Mouse (Mus musculus) gastrocnemius, adult 18-20 months (tissue): ENCODE measurements around the gene Wdr45b. TPM values are rescaled to one million over a fixed set of nuclear protein-coding genes. Genes with fewer than 3 reads are reported as not detected.
A peak's percentile ranks its signal among the peaks of the same experiment; 100 is the strongest.
"Not testable (repeated sequence)": the region's sequence is repeated elsewhere in the genome, so short reads cannot be mapped to it uniquely, and the experiment has no call there.

Experiments used
- DNase-seq: peaks from one replicate; pipeline ENCODE4 v3.0.0; 2021; ENCODE audit warnings: low spot score
- microRNA-seq: library from miRNA; unstranded; fragments of <30 nt; microRNA quantifications from one replicate; pipeline ENCODE4 v1.2.0, GENCODE M21; 2021
- total RNA-seq, 2 experiments: library from RNA; stranded (reverse); gene quantifications; 2 replicates each; pipeline ENCODE4 v1.2.3; 2021

Gene Wdr45b
- total RNA-seq, 2 experiments from 2014 or later, result 16.0 to 19.1 TPM

DNA sequence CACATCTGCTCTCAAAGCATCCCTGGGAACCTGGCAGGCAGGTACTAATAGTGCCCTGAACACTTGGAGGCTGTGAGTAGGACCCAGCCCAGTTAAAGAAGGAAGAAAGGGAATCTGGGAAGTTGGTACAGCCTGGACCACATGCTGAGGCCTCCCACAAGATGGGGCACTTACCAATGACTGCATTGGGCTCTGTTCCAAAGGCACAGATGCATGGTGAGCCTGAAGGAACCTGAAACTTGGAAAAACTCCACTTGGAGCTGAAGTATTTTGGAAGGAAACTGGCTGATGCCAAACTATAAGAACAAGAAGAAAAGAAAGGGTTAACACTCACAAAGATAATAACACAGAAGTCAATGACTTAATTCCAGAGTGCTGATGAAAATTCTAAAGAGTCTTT, 25.6 kb downstream of the Wdr45b start:
- no peak for DNase-seq

DNA sequence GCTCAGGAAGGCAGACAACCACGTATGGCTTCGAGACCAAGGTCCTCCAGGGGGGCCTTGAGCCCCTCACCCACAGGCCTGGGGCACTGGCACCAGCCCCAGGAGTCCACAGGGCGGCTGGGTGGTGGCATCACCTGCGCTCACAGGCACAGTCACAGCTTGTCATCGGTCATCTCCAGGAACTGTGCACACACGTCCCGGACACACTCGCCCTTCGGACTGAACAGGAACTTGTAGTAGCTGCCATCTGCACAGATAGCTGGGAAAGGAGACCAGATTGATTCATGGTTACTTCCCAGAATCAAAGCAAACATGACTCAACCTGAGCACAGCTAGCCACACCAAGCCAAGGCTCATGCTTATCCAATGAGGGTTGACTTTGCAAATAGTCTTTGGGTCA, 26.0 kb downstream of the Wdr45b start:
- DNase-seq, result no peak

DNA sequence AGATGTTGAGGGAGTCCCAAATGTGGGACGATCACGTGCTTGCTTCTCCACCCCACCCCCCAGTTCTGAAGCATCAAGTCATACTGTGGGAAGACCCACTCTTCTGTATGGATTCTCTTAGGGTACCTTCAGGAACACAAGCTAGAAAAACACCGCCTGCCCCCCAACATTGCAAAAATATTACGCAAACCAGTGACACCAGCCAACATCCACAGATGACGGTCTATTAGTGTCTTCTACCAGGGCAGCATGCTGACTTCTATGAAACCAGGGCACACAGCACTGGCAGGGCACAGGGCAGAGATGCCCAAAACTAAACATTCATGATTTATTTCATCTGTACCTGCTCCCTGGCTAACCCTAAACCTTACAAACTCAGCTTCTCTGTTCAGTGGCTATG, 27.6 kb downstream of the Wdr45b start:
- no peak for DNase-seq

DNA sequence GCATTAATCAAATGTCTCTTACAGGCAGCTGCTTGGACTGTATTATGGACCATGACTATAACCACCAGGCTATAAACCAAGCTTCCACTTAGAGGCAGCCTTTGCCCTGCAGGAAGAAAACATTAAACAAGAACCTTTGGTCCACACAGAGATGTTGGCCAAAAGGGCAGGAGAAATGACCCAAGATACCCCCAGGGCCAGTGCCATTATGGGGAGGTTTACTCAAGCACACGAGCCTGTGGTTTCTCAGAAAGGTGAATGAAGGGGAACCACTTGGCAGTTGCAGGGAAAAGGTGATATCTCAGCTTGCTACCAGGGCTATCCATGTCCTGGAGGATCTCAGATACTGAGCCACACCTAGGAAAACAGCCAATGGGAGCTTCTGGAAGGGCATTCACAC, 28.2 kb downstream of the Wdr45b start:
- DNase-seq, result peak; percentile 10

DNA sequence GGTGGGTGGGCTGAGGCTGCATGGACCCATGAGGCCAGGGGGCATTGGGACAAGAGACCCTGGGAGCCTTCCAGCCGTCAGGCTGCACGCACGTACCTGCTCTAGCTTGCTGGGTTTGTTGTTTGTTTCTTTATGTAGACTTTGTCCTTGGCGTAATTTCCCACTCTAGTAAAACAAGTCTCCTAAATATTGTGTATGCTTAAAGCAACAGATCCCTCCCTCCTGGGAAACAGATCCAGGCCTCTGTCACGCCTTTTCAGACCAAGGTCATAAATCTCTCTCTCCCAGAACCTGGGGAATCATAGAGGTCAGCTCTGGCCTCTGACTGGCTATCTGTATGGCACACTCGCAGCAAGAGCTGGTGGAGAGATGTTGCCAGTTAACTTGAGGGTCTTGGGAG, 46.5 kb downstream of the Wdr45b start:
- DNase-seq, result not testable (repeated sequence)

DNA sequence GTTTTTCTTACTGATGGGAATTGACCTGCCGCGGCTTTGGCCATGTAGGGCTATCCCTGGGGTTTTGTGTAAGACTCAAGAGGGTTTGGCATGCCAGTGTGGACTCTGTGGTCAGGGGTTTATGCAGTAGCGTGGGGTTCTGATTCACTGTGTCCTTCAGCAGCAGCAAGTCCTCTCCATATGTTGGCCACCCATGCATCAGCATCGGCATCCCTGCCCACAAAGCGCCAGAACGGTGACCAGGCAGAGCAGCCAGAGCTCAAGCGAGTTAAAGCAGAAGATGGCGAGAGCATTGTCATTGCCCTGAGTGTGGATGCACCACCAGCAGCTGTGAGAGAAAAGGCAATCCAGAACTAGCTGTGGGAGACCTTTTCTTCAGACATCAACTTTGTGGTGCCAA, 47.6 kb downstream of the Wdr45b start:
- no peak for DNase-seq

DNA sequence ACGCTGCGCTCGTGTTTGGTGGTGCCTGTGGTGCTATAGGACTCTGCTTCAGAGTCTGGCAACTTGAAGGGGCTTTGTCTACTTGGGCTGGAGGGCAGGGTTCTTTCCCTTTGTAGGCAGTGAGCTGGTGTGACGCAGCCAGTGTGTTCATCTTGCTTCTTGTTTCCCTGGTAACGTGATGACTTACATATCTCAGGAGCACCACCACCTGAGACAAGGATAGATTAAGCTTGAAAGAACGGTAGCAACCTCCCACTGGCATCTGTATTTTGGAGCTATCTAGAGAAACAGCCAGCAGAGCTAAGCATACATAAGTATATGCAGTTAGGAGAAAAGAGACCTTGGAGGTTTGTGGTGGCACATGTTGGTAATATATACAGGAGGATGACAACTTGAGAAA, 48.9 kb downstream of the Wdr45b start:
- DNase-seq, result no peak

DNA sequence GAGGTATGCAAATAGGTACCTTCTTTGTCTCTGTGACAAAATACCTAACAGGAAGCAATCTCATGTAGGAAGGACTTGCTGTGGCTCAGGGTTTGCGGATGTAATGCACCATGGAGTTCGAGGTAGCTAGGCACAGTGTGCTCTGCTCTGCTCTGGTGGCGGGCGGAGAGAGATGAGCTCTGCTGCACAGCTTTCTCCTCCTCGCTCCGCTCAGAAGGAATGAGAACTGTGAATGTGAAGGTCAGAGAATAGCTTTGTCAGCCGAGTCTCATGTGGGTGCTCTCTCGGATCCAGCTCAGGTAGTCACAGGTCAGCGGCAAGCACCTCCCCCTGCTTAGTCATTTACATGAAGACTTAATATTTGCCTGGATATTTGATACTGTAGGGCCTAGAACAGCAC, 54.0 kb downstream of the Wdr45b start:
- no peak for DNase-seq

DNA sequence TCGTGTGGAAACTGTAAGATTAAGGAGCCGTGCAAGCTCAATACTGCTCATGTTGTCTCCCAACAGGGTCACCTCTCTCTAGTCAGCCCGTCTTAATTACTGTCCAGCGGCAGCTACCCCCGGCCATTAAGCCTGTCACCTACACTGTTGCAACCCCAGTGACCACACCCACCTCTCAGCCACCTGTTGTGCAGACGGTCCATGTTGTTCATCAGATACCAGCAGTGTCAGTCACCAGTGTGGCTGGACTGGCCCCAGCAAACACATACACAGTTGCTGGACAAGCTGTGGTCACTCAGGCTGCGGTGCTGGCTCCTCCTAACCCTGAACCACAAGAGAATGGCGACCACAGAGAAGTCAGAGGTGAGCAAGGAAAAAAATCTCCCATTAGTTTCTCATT, 55.8 kb downstream of the Wdr45b start:
- DNase-seq, result no peak

DNA sequence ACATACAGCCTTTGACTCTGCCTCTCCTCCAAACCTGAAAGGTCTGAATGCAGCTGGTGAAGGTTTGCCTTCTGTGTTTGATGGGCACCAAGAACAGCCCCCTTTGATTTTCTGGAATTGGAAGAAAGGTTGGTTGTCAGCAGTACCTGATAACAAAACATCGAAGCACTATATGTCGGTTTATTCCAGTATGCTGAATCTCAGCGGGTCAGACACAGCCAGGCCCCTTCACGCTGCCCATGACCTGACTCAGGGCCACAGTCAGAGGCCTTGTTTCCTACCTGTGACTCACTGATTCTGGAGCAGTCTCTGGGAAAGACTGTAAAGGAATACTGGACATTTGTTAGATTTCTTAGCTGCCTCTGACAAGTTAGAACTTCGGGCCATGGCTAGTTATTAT, 59.5 kb downstream of the Wdr45b start:
- no peak for DNase-seq

DNA sequence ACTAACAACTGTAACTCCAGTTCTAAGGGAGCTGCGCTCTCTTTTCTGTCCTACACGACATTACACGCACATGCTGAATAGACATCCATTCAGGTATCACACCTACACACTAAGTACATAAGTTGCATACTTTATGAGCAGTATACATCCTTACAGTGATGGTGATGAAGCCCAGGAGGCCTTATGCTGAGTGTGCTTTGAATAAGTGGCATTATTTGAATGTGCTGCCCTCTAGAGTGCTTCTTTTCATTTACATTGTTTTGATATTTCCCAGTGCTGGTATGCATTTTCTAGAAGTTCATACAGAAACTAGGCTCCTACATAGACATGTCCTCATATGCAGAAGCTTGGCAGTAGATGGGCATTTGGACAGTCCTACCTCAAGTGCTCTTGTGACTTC, 64.4 kb downstream of the Wdr45b start:
- no peak for DNase-seq

DNA sequence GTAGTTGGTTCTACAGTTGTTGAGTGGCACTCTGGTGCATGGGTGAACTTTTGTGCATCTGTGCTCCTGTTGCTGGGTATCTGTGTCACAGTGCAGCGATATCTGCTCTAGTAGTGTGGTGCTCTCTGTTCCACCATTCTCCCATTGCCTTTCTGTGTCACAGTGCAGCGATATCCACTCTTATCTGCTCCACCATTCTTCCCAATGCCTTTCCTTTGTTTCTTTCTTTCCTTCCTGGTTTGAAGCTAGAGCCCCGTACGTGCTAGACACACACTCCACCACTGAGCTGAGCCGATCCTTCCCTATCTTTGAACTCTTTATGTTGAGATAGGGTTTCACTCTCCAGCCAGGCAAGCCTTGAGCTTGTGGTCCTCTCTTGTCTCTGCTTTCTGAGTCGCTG, 71.3 kb downstream of the Wdr45b start:
- DNase-seq, result no peak

DNA sequence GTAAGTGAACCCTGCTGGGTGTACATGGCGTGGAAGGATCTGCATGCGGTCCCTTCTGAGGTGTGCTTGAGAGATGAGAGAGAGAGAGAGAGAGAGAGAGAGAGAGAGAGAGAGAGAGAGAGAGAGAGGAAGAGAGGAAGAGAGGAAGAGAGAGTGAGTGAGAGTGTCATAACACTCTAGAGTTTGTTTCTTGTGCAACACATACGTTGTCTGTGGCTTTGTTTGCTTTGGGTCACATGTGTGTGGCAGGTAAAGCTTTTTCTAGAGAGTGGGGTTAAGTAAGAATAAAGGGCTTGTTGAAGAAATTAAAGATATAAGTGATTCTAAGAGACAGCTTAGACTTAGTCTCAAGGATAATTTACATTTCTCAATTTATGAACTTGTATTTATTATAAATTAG, 76.2 kb downstream of the Wdr45b start:
- no peak for DNase-seq

DNA sequence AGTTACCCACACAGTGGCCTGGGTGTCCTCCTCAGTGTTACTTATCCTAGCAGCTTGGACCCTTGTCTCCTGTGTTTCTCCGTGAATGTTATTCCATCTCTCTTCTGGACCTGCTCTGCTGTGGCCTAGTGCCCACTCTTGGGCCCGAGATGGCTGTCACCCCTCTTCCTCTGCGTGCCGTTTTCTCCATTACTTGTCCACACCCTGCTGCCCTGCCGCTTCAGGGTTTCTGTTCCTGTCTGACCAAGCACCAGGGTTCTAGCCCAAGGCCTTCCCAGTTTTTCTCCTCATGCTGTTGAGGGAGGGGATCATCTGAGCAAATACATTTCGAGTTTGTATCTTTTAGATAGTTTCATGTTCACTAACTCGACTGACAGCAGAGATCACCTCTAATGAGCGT, 76.7 kb downstream of the Wdr45b start:
- DNase-seq, result no peak

Small RNA genes lying within 50 kb of the gene (microRNA-seq; reads per million reads assigned to microRNA genes)
- gene Mir7236, result 4.1 reads per million, percentile 6 among the genes with 10 or more reads in this experiment

Other genes with a start within 250 kb of the Wdr45b start
- gene Tex19.2, start 235.8 kb downstream of the Wdr45b start, total RNA-seq, result not detected
- gene Tex19.1, start 208.3 kb downstream of the Wdr45b start, total RNA-seq, result not detected
- 1 to 10 TPM in 1 of 2 experiments, under 1 TPM in 1; 0.62 to 1.0 TPM for gene Uts2r, start 194.2 kb downstream of the Wdr45b start, total RNA-seq
- gene Hexdc, start 150.0 kb downstream of the Wdr45b start, total RNA-seq, result 1 to 10 TPM; 5.7 to 7.1 TPM
- gene Ogfod3, start 149.7 kb downstream of the Wdr45b start, total RNA-seq, result 10 to 100 TPM; 12.3 TPM
- 1 to 10 TPM; 2.6 to 2.9 TPM for gene Cybc1, start 125.1 kb downstream of the Wdr45b start, total RNA-seq
- gene Narf, start 117.2 kb downstream of the Wdr45b start, total RNA-seq, result 100 to 1,000 TPM in 1 of 2 experiments, 10 to 100 TPM in 1; 75.8 to 117 TPM
- 10 to 100 TPM; 26.5 to 30.9 TPM for gene Foxk2, start 94.5 kb downstream of the Wdr45b start, total RNA-seq
- 10 to 100 TPM; 14.6 to 17.9 TPM for gene Rab40b, start 33.8 kb upstream of the Wdr45b start, total RNA-seq
- gene Fn3krp, start 67.0 kb upstream of the Wdr45b start, total RNA-seq, result 1 to 10 TPM; 3.5 to 3.8 TPM
- gene Fn3k, start 80.5 kb upstream of the Wdr45b start, total RNA-seq, result 10 to 100 TPM; 18.3 to 24.5 TPM
- gene Tbcd, start 97.5 kb upstream of the Wdr45b start, total RNA-seq, result 10 to 100 TPM; 14.7 to 15.6 TPM
- under 1 TPM; 0.28 to 0.37 TPM for gene Zfp750, start 164.9 kb upstream of the Wdr45b start, total RNA-seq